Mouse (Mus musculus): ENCODE measurements around the gene Psma4. TPM values are rescaled to one million over a fixed set of nuclear protein-coding genes. Genes with fewer than 3 reads are reported as not detected.

The Psma4 gene
- 135 and 138 TPM in 2 replicates for polyA plus RNA-seq (2015; fragmentation: Nextera tagmentation; extraction: Ambion mirVana)

DNA sequence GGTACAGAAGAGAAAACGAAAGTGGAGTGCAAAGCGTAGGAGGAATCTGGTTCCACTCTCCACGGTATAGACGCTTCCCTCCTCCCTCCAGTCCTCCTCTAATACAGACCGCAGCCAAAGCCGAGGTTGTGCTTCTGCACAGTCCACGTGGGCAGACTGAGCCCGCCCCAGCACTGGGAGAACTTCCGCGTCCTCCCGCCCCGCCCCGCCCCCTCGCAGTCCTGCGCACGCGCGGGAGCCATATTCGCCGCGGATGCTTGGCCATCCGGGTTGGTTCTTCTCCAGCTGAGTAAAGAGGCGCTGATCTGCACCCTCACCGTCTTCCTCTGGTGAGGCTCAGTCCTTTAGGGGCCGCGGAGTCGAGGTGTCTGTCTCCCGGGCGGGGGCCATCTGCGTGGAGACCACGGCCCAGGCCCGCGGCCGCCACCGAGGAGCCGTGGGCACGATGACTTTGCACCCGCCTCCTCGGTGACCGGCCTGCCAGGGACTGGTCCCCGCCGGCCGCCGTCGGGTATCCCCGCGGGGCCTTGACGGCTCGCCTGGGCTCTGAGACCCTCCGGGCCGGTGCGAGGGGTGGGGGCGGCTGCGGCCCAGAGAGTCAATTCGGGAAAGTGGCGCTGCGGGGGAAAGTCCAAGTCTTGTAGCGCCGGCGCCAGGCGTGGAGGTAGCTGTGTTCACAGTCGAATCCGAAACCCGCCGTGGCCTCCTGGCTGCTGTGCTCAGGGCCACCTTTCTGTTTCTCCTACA, at the start of gene Psma4, which contains the start of gene AY074887:
Psma4 (plus strand) TSS at position 216 of the 747 bp plus-strand sequence.
AY074887 (minus strand) TSS at position 424 of the 747 bp plus-strand sequence.
- Histone ChIP-seq H3K9me3 (replicated peaks) (no peaks in the 10 kb centered on the region), H3K4me3 (replicated peaks) (peak within 1 kb of the TSS; percentile 92), H3K4me1 (replicated peaks) (peaks cover 28% of the 10 kb centered on the region), H3K9ac (peak within 1 kb of the TSS; percentile 90), H3K27me3 (no peaks in the 10 kb centered on the region), H3K36me3 (replicated peaks) (peaks cover 37% of the 10 kb centered on the region), H3K27ac (replicated peaks) (peak within 1 kb of the TSS; percentile 82), H3K4me2 (peak within 1 kb of the TSS; percentile 72)
- under 1% methylated on average over 65 of the region's 65 CpGs for WGBS (ENCODE audit: insufficient replicate concordance)
- ATAC-seq (ENCODE audit: insufficient read depth), result peak; percentile 98

DNA sequence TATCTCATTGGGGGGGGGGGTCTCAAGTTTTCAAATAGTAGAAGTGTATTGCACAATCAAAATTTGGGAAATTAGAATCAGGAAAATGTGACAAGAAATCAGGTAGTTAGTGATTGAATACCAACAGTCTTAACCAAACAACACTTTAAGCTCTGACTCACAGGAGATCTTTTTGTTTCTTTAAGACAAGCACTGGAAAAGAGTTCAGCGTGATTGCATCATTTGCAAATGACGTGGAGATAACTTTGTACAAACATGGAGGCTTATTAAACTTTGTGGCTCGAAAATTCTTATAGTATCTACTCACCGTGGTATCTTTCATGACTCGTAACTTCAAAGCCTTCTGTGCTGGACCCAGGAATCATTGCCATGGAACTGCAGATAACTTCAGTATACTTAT, 41.1 kb upstream of the Psma4 start:
- WGBS (ENCODE audit: insufficient replicate concordance), result 73% methylated on average over 5 of the region's 5 CpGs
- H3K36me3 ChIP-seq (replicated peaks), result peaks cover 41% of the 10 kb centered on the region
- no peak overlapping the region for H3K27ac ChIP-seq (replicated peaks)
- H3K4me2 ChIP-seq, result no peak overlapping the region
- no peak overlapping the region for H3K4me3 ChIP-seq (replicated peaks)
- no peak overlapping the region for H3K9ac ChIP-seq
- no peaks in the 10 kb centered on the region for H3K4me1 ChIP-seq (replicated peaks)
- H3K27me3 ChIP-seq, result no peaks in the 10 kb centered on the region
- no peaks in the 10 kb centered on the region for H3K9me3 ChIP-seq (replicated peaks)
- no peak for ATAC-seq (ENCODE audit: insufficient read depth)

DNA sequence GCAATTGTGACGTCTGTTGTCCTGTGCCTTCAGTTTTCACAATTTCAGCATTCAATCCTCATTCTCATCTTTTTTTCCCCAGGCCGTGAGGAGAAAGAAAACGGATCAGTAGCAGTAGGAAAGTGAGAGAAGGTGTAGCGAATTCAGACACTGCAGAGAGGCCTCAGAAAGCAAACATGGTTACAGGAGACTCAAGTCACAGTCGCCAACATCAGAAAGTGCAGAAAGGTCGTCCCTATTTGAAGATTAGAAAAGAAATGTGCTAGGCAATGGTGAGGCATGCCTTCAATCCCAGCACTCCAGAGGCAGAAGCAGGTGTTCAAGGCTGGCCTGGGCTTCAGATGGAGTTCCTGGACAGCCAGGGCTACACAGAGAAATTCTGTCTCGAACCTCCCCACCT, 35.0 kb upstream of the Psma4 start:
- H3K9ac ChIP-seq, result no peak overlapping the region
- H3K9me3 ChIP-seq (replicated peaks), result no peaks in the 10 kb centered on the region
- H3K4me2 ChIP-seq, result no peak overlapping the region
- peaks cover 7% of the 10 kb centered on the region; the same call in 1 of the 2 replicates for H3K36me3 ChIP-seq (replicated peaks)
- H3K27ac ChIP-seq (replicated peaks), result no peak overlapping the region
- peaks cover 19% of the 10 kb centered on the region for H3K27me3 ChIP-seq
- H3K4me3 ChIP-seq (replicated peaks), result no peak overlapping the region
- 53% methylated on average over 7 of the region's 7 CpGs for WGBS (ENCODE audit: insufficient replicate concordance)
- H3K4me1 ChIP-seq (replicated peaks), result peaks cover 9% of the 10 kb centered on the region; the same call in 1 of the 2 replicates
- no peak for ATAC-seq (ENCODE audit: insufficient read depth)

- no peak overlapping the region for H3K4me3 ChIP-seq (replicated peaks)
- 0 out of 2 replicates have a peak, but pooled peaks have one; percentile 2 for ATAC-seq (ENCODE audit: insufficient read depth)
Measured at GRCm38 (mm10) chr9:54916401-54916800, 34.2 kb upstream of the Psma4 start.

DNA sequence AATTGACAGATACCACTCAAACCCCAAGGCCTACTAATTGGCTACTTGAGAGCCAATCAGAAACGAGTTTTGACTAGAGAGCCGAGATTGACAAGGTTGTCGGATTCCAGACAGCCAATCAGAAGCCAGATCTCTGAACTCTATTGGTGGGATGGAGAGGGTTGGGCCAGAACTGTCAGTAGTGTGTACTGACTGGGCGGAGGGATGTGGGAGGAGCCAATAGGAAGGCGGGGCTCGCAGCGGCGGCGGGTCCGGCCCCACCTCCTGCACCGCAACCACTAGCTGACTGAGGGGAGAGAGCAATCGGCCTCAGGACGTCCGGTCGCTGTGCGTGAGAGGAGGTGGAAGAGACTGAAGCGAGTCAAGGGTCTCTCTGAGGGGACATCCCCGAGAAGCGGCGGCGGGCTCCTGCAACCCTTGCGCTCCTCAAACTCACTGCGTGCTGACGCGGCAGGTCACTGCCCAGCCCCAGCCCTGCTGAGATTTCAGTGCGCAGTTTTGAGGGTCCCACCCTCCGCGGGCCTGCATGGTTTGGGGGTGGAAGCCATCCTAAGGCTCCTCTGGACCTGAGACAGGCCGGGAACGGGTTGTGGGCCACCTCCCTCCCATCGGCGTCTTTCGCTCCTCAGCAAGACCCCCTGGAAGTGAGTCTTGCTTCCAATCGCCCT, 33.4 kb upstream of the Psma4 start, which contains the start of gene Hykk:
Hykk (plus strand) TSS at position 274 of the 668 bp plus-strand sequence.
- Histone ChIP-seq H3K4me2 (peak within 1 kb of the TSS; percentile 68), H3K9me3 (replicated peaks) (no peaks in the 10 kb centered on the region), H3K27ac (replicated peaks) (peak within 1 kb of the TSS; percentile 41; the same call in 1 of the 2 replicates), H3K27me3 (peaks cover 19% of the 10 kb centered on the region), H3K4me1 (replicated peaks) (peaks cover 9% of the 10 kb centered on the region; the same call in 1 of the 2 replicates), H3K9ac (peak within 1 kb of the TSS; percentile 37; the same call in 1 of the 2 replicates), H3K4me3 (replicated peaks) (peak within 1 kb of the TSS; percentile 57), H3K36me3 (replicated peaks) (no peaks in the 10 kb centered on the region)
- ATAC-seq (ENCODE audit: insufficient read depth), result peak; percentile 91
- WGBS (ENCODE audit: insufficient replicate concordance), result 1% methylated on average over 34 of the region's 34 CpGs

More at GRCm38 (mm10) chr9:54916401-54916800, 34.2 kb upstream of the Psma4 start:
- 65% methylated on average over 8 of the region's 8 CpGs for WGBS (ENCODE audit: insufficient replicate concordance)
- H3K9me3 ChIP-seq (replicated peaks), result no peaks in the 10 kb centered on the region
- H3K9ac ChIP-seq, result no peak overlapping the region
- peaks cover 6% of the 10 kb centered on the region; the same call in 1 of the 2 replicates for H3K36me3 ChIP-seq (replicated peaks)
- H3K27me3 ChIP-seq, result peaks cover 19% of the 10 kb centered on the region
- H3K4me2 ChIP-seq, result no peak overlapping the region
- H3K4me1 ChIP-seq (replicated peaks), result peaks cover 9% of the 10 kb centered on the region; the same call in 1 of the 2 replicates
- H3K27ac ChIP-seq (replicated peaks), result no peak overlapping the region

DNA sequence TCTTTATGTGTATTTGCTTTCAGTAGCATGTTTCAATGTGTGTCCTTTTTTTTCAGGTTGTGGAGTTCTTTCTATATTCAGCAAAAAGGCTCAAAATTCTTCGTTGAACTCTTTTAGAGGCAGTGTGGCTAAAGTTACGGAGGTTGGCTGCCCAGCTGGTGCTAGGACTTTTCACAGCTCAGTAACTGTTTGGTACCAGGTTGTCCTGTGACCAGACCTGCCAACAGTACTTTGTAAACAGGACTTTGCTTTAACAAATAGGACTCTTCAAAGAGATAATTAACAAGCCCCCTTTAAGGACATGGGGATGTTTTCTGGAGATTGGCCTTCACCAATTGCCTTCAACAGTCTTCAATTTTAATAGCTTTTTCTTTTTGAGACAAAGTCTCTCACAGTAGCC, 32.4 kb upstream of the Psma4 start:
- H3K4me2 ChIP-seq, result peak overlapping the region; percentile 16; the same call in 1 of the 2 replicates
- peaks cover 9% of the 10 kb centered on the region; the same call in 1 of the 2 replicates for H3K4me1 ChIP-seq (replicated peaks)
- H3K4me3 ChIP-seq (replicated peaks), result peak overlapping the region; percentile 57; the same call in 1 of the 2 replicates
- H3K27me3 ChIP-seq, result peaks cover 19% of the 10 kb centered on the region
- 0 out of 2 replicates have a peak, but pooled peaks cover 5% of the 10 kb centered on the region for H3K36me3 ChIP-seq (replicated peaks)
- H3K9me3 ChIP-seq (replicated peaks), result no peaks in the 10 kb centered on the region
- H3K9ac ChIP-seq, result no peak overlapping the region
- no peak for ATAC-seq (ENCODE audit: insufficient read depth)
- WGBS (ENCODE audit: insufficient replicate concordance), result 45% methylated on average over 2 of the region's 2 CpGs
- H3K27ac ChIP-seq (replicated peaks), result no peak overlapping the region

- Histone ChIP-seq H3K9ac (no peak overlapping the region), H3K27me3 (peaks cover 19% of the 10 kb centered on the region), H3K4me1 (replicated peaks) (peaks cover 9% of the 10 kb centered on the region; the same call in 1 of the 2 replicates), H3K4me2 (peak overlapping the region; percentile 16; the same call in 1 of the 2 replicates), H3K27ac (replicated peaks) (no peak overlapping the region), H3K9me3 (replicated peaks) (no peaks in the 10 kb centered on the region), H3K4me3 (replicated peaks) (no peak overlapping the region), H3K36me3 (replicated peaks) (0 out of 2 replicates have a peak, but pooled peaks cover 5% of the 10 kb centered on the region)
- ATAC-seq (ENCODE audit: insufficient read depth), result no peak
- WGBS (ENCODE audit: insufficient replicate concordance), result 88% methylated on average over 5 of the region's 5 CpGs
Measured at GRCm38 (mm10) chr9:54918781-54919180, 31.8 kb upstream of the Psma4 start.

DNA sequence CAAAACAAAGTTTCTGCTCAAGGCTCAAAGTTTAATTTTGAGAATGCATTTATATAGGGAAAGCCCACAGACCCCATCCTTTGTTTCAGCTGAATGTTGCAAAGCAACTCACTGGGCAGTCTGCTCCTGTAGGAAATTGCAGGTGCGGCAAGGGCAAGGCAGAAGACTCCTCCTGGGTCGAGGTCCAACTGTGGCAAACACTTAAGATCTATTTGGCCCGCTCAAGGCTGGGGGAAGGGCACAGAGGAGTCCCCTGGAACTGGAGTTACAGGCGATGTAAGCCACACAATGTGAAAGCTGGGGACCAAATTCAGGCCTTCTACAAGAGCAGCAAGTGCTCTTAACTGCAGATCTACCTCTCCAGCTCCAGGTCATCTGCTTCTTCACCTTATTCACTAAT, 30.6 kb upstream of the Psma4 start:
- Histone ChIP-seq H3K9ac (no peak overlapping the region), H3K27ac (replicated peaks) (no peak overlapping the region), H3K9me3 (replicated peaks) (no peaks in the 10 kb centered on the region), H3K4me3 (replicated peaks) (no peak overlapping the region), H3K27me3 (peaks cover 19% of the 10 kb centered on the region), H3K36me3 (replicated peaks) (0 out of 2 replicates have a peak, but pooled peaks cover 5% of the 10 kb centered on the region), H3K4me1 (replicated peaks) (peaks cover 9% of the 10 kb centered on the region; the same call in 1 of the 2 replicates), H3K4me2 (no peak overlapping the region)
- no peak for ATAC-seq (ENCODE audit: insufficient read depth)
- 37% methylated on average over 4 of the region's 4 CpGs for WGBS (ENCODE audit: insufficient replicate concordance)

GRCm38 (mm10) chr9:54930741-54931140, 19.8 kb upstream of the Psma4 start:
- Histone ChIP-seq H3K4me1 (replicated peaks) (no peaks in the 10 kb centered on the region), H3K9me3 (replicated peaks) (no peaks in the 10 kb centered on the region), H3K9ac (no peak overlapping the region), H3K36me3 (replicated peaks) (no peaks in the 10 kb centered on the region), H3K27me3 (no peaks in the 10 kb centered on the region), H3K4me3 (replicated peaks) (no peak overlapping the region), H3K4me2 (no peak overlapping the region), H3K27ac (replicated peaks) (no peak overlapping the region)
- ATAC-seq (ENCODE audit: insufficient read depth), result no peak
- WGBS (ENCODE audit: insufficient replicate concordance), result 55% methylated on average over 1 of the region's 1 CpGs

GRCm38 (mm10) chr9:54931765-54932164, 18.8 kb upstream of the Psma4 start:
- H3K27ac ChIP-seq (replicated peaks), result no peak overlapping the region
- no peak overlapping the region for H3K4me2 ChIP-seq
- no peak for ATAC-seq (ENCODE audit: insufficient read depth)
- H3K4me1 ChIP-seq (replicated peaks), result no peaks in the 10 kb centered on the region
- H3K9ac ChIP-seq, result no peak overlapping the region
- no peaks in the 10 kb centered on the region for H3K9me3 ChIP-seq (replicated peaks)
- no peaks in the 10 kb centered on the region for H3K27me3 ChIP-seq
- H3K36me3 ChIP-seq (replicated peaks), result no peaks in the 10 kb centered on the region
- WGBS (ENCODE audit: insufficient replicate concordance), result 7% methylated on average over 1 of the region's 1 CpGs
- no peak overlapping the region for H3K4me3 ChIP-seq (replicated peaks)

GRCm38 (mm10) chr9:54932379-54932778, 18.2 kb upstream of the Psma4 start:
- H3K27me3 ChIP-seq, result no peaks in the 10 kb centered on the region
- H3K36me3 ChIP-seq (replicated peaks), result no peaks in the 10 kb centered on the region
- H3K27ac ChIP-seq (replicated peaks), result no peak overlapping the region
- H3K4me2 ChIP-seq, result no peak overlapping the region
- H3K9ac ChIP-seq, result no peak overlapping the region
- ATAC-seq (ENCODE audit: insufficient read depth), result no peak
- no peaks in the 10 kb centered on the region for H3K9me3 ChIP-seq (replicated peaks)
- 70% methylated on average over 2 of the region's 2 CpGs for WGBS (ENCODE audit: insufficient replicate concordance)
- H3K4me1 ChIP-seq (replicated peaks), result no peaks in the 10 kb centered on the region
- no peak overlapping the region for H3K4me3 ChIP-seq (replicated peaks)

Measured in liver, embryonic 15.5 days (tissue).